In genomic region chr11:63952743-63953191, GRCm38 (mm10) we compare ENCODE assay signal across 9 mouse cellular contexts. TPM values are rescaled to one million over a fixed set of nuclear protein-coding genes. Genes with fewer than 3 reads are reported as not detected.
A peak's percentile ranks its signal among the peaks of the same experiment; 100 is the strongest.
DNase-seq lines count a peak whose midpoint lies in the region; ATAC-seq and TF ChIP-seq lines count a peak whose summit lies in the region.
"Had no signal": no experiment of that assay in that cellular context is flagged by ENCODE, and none has a peak within 500 bp of the region (broad histone marks: within the 10 kb centered on the region; RNA-seq: fewer than 3 reads in every experiment).

No protein-coding gene starts in this region.

- no peaks in the 10 kb centered on the region for H3K27me3 ChIP-seq in neural tube, embryonic 11.5 days (ENCODE audit: control insufficient read depth, insufficient read depth, low read length)
- no peaks in the 10 kb centered on the region; the same call in 1 of the 2 replicates for H3K27me3 ChIP-seq in neural tube, embryonic 15.5 days (replicated peaks)
- peaks cover 84% of the 10 kb centered on the region for H3K27me3 ChIP-seq in hindbrain, embryonic 10.5 days (ENCODE audit: insufficient read depth, poor library complexity, severe bottlenecking)
- 0 out of 2 replicates have a peak, but pooled peaks cover 3% of the 10 kb centered on the region for H3K27me3 ChIP-seq in neural tube, embryonic 13.5 days
- no peaks in the 10 kb centered on the region for H3K27me3 ChIP-seq in thymus, adult 2 months (ENCODE audit: control insufficient read depth, insufficient read depth, low read length)

- no peak overlapping the region for H3K4me3 ChIP-seq in neural tube, embryonic 11.5 days (ENCODE audit: low read depth, low read length)
- no peak overlapping the region for H3K4me3 ChIP-seq in neural tube, embryonic 15.5 days (replicated peaks)
- peak overlapping the region; percentile 47; the same call in 1 of the 2 replicates for H3K4me3 ChIP-seq in hindbrain, embryonic 10.5 days
- H3K4me3 ChIP-seq in neural tube, embryonic 13.5 days, result no peak overlapping the region
- H3K4me3 ChIP-seq in thymus, adult 2 months (ENCODE audit: control insufficient read depth, insufficient read depth, low read length), result no peak overlapping the region

- no peak overlapping the region for H3K4me2 ChIP-seq in neural tube, embryonic 11.5 days (ENCODE audit: low read depth)
- no peak overlapping the region for H3K4me2 ChIP-seq in neural tube, embryonic 15.5 days
- H3K4me2 ChIP-seq in neural tube, embryonic 13.5 days, result peak overlapping the region; percentile 51

- peaks cover 7% of the 10 kb centered on the region for H3K4me1 ChIP-seq in neural tube, embryonic 11.5 days (ENCODE audit: control insufficient read depth, insufficient read depth, low read length)
- H3K4me1 ChIP-seq in neural tube, embryonic 15.5 days, result peaks cover 30% of the 10 kb centered on the region
- peaks cover 52% of the 10 kb centered on the region for H3K4me1 ChIP-seq in hindbrain, embryonic 10.5 days (replicated peaks)
- peaks cover 38% of the 10 kb centered on the region for H3K4me1 ChIP-seq in neural tube, embryonic 13.5 days (replicated peaks)
- H3K4me1 ChIP-seq in thymus, adult 2 months (replicated peaks; ENCODE audit: control insufficient read depth, insufficient read depth, low read length), result no peaks in the 10 kb centered on the region

- ATAC-seq in neural tube, embryonic 11.5 days (ENCODE audit: insufficient read depth, low FRiP score, low TSS enrichment), result no peak
- no peak for ATAC-seq in neural tube, embryonic 15.5 days (ENCODE audit: low FRiP score)
- ATAC-seq in neural tube, embryonic 13.5 days (ENCODE audit: low read depth), result 0 out of 2 replicates have a peak, but pooled peaks have one; percentile 10

- H3K9ac ChIP-seq in neural tube, embryonic 11.5 days (ENCODE audit: low read length), result no peak overlapping the region
- no peak overlapping the region for H3K9ac ChIP-seq in neural tube, embryonic 15.5 days (replicated peaks)
- no peak overlapping the region for H3K9ac ChIP-seq in neural tube, embryonic 13.5 days

- no peak for TF ChIP-seq CTCF in thymus, adult 2 months (IDR thresholded peaks at IDR 0.05; ENCODE audit: borderline replicate concordance, control insufficient read depth, extremely low read depth, insufficient read depth, low read length, poor library complexity)

- no peaks in the 10 kb centered on the region for H3K9me3 ChIP-seq in neural tube, embryonic 11.5 days (ENCODE audit: control insufficient read depth, low read length)
- no peaks in the 10 kb centered on the region for H3K9me3 ChIP-seq in neural tube, embryonic 15.5 days (replicated peaks)
- H3K9me3 ChIP-seq in hindbrain, embryonic 10.5 days, result no peaks in the 10 kb centered on the region
- H3K9me3 ChIP-seq in neural tube, embryonic 13.5 days, result no peaks in the 10 kb centered on the region

- no peaks in the 10 kb centered on the region for H3K36me3 ChIP-seq in neural tube, embryonic 11.5 days (ENCODE audit: control insufficient read depth, insufficient read depth, low read length)
- no peaks in the 10 kb centered on the region for H3K36me3 ChIP-seq in neural tube, embryonic 15.5 days
- no peaks in the 10 kb centered on the region for H3K36me3 ChIP-seq in hindbrain, embryonic 10.5 days
- no peaks in the 10 kb centered on the region for H3K36me3 ChIP-seq in neural tube, embryonic 13.5 days
- H3K36me3 ChIP-seq in thymus, adult 2 months (ENCODE audit: control insufficient read depth, insufficient read depth, low read length), result no peaks in the 10 kb centered on the region

- 12% methylated on average over 4 of the region's 4 CpGs for WGBS in neural tube, embryonic 11.5 days
- WGBS in neural tube, embryonic 15.5 days, result 20% methylated on average over 4 of the region's 4 CpGs
- 21% methylated on average over 4 of the region's 4 CpGs for WGBS in hindbrain, embryonic 10.5 days
- 16% methylated on average over 4 of the region's 4 CpGs for WGBS in neural tube, embryonic 13.5 days
- WGBS in thymus, adult 2 months, result 86% methylated on average over 4 of the region's 4 CpGs

- H3K27ac ChIP-seq in neural tube, embryonic 11.5 days (ENCODE audit: low read depth, low read length), result no peak overlapping the region
- no peak overlapping the region for H3K27ac ChIP-seq in neural tube, embryonic 15.5 days (replicated peaks)
- H3K27ac ChIP-seq in hindbrain, embryonic 10.5 days, result peak overlapping the region; percentile 80
- no peak overlapping the region for H3K27ac ChIP-seq in neural tube, embryonic 13.5 days (replicated peaks)
- H3K27ac ChIP-seq in thymus, adult 2 months (ENCODE audit: control insufficient read depth, insufficient read depth, low read length), result no peak overlapping the region
- H3K27ac ChIP-seq: left cerebral cortex, adult 2 months had no signal

- no peak for TF ChIP-seq POLR2A in thymus, adult 2 months (IDR thresholded peaks at IDR 0.05; ENCODE audit: control insufficient read depth, extremely low read depth, insufficient read depth, low read length, poor library complexity)

- peak; percentile 23 for DNase-seq in neural tube, embryonic 11.5 days (ENCODE audit: low spot score)
- DNase-seq in embryo, embryonic 10.5 days (ENCODE audit: low spot score), result peak; percentile 55
- peak; percentile 36 for DNase-seq in hindbrain, embryonic 10.5 days (ENCODE audit: low spot score)
- DNase-seq in gastrocnemius, postnatal 10 days, result no peak
- DNase-seq in thymus, adult 2 months, result no peak
- DNase-seq: kidney, adult 11 months had no signal

RNA-seq across cellular contexts. Expression of gene Hs3st3b1, which starts 30.7 kb away (rescaled TPM):
- polyA plus RNA-seq in neural tube, embryonic 11.5 days (2014; fragmentation: Nextera tagmentation; extraction: Ambion mirVana), result 13.0 and 14.0 TPM in 2 replicates
- 7.0 and 7.1 TPM in 2 replicates for polyA plus RNA-seq in neural tube, embryonic 15.5 days (2015; fragmentation: Nextera tagmentation; extraction: Ambion mirVana)
- 13.1 and 13.4 TPM in 2 replicates for polyA plus RNA-seq in hindbrain, embryonic 10.5 days (2016; fragmentation: Nextera tagmentation; extraction: Ambion mirVana)
- polyA plus RNA-seq in neural tube, embryonic 13.5 days (2015; fragmentation: Nextera tagmentation; extraction: Ambion mirVana), result 7.3 and 9.4 TPM in 2 replicates
- under 1 TPM; 0.59 to 0.90 TPM for total RNA-seq in gastrocnemius, postnatal 10 days (2021)
- 9.3 and 12.0 TPM in 2 replicates for polyA plus RNA-seq in thymus, adult 2 months (2012; rRNA removed)

Comparison
In these comparisons a context has a peak if more than half of its experiments do, and no peak if none do; other contexts are left out.
1. DNase-seq: peak in neural tube, embryonic 11.5 days (single experiment), embryo, embryonic 10.5 days (single experiment) and hindbrain, embryonic 10.5 days (single experiment); none in gastrocnemius, postnatal 10 days (single experiment) and thymus, adult 2 months (single experiment).